ENCODE assay signal across 8 mouse cellular contexts in the genomic region with DNA sequence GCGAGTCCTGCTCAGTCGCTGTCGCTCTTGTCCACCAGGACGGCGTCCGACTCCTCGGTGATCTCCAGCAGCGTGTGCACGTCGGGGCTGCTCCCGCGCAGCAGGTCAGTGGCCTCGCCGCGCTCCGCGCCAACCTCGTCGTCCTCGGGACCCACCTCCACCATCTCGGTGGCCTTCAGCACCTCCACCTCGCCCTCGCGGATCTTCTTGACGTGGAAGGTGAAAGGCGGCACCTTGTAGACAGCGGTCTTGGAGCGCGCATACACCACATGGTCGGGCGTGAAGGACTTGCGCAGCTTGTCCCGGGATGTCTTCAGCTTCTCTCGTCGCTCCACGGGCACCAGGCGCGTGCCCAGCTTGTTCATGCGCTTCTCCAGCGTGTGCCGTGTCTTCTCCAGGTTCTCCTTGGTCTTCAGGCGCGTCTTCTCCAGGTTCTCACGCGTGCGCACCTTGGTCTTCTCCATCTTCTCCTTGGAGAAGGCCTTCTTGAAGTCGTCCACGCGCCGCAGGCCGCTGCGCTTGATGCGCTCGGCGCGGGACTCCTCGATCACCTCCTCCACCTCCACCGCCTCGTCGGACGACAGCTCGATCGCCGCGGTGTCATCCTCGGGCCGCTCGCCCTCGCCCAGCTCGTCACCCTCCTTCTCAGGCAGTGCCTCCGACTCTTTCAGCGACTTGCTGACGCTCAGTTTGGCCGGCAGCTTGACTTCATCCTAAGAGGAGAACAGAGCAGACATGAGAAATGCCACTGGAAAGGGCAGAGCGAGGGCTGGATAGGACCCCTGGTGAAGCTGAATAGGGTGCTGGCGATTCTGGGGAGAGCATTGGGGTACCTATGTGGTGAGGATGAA. TPM values are rescaled to one million over a fixed set of nuclear protein-coding genes. Genes with fewer than 3 reads are reported as not detected.
DNase-seq lines count a peak whose midpoint lies in the region; ATAC-seq and TF ChIP-seq lines count a peak whose summit lies in the region.

No protein-coding gene starts in this region.

- H3K9me3 ChIP-seq in heart, embryonic 12.5 days (replicated peaks), result no peaks in the 10 kb centered on the region
- H3K9me3 ChIP-seq in embryonic facial prominence, embryonic 10.5 days, result no peaks in the 10 kb centered on the region
- H3K9me3 ChIP-seq in hindbrain, embryonic 15.5 days, result no peaks in the 10 kb centered on the region
- H3K9me3 ChIP-seq in midbrain, postnatal 0 days (ENCODE audit: low read length), result no peaks in the 10 kb centered on the region

- TF ChIP-seq CTCF in midbrain, postnatal 0 days (IDR thresholded peaks at IDR 0.05), result no peak

- peaks cover 62% of the 10 kb centered on the region for H3K4me1 ChIP-seq in heart, embryonic 12.5 days (replicated peaks)
- H3K4me1 ChIP-seq in embryonic facial prominence, embryonic 10.5 days, result peaks cover 16% of the 10 kb centered on the region
- peaks cover 27% of the 10 kb centered on the region for H3K4me1 ChIP-seq in hindbrain, embryonic 15.5 days (replicated peaks)
- H3K4me1 ChIP-seq in midbrain, postnatal 0 days (ENCODE audit: insufficient read depth, low read length), result peaks cover 10% of the 10 kb centered on the region; the same call in 1 of the 2 replicates

- WGBS in heart, embryonic 12.5 days, result 31% methylated on average over 76 of the region's 76 CpGs
- 7% methylated on average over 76 of the region's 76 CpGs for WGBS in embryonic facial prominence, embryonic 10.5 days
- 8% methylated on average over 76 of the region's 76 CpGs for WGBS in hindbrain, embryonic 15.5 days
- 11% methylated on average over 76 of the region's 76 CpGs for WGBS in midbrain, postnatal 0 days

- H3K9ac ChIP-seq in heart, embryonic 12.5 days, result peak overlapping the region; percentile 44; the same call in 1 of the 2 replicates
- peak overlapping the region; percentile 27 for H3K9ac ChIP-seq in hindbrain, embryonic 15.5 days
- no peak overlapping the region for H3K9ac ChIP-seq in midbrain, postnatal 0 days (replicated peaks; ENCODE audit: low read length, poor library complexity, severe bottlenecking)

- H3K27ac ChIP-seq in heart, embryonic 12.5 days (ENCODE audit: poor library complexity, severe bottlenecking), result no peak overlapping the region
- no peak overlapping the region for H3K27ac ChIP-seq in embryonic facial prominence, embryonic 10.5 days (replicated peaks)
- H3K27ac ChIP-seq in hindbrain, embryonic 15.5 days (replicated peaks), result no peak overlapping the region
- H3K27ac ChIP-seq in midbrain, postnatal 0 days (ENCODE audit: low read depth, low read length), result no peak overlapping the region

- peak overlapping the region; percentile 42 for H3K4me2 ChIP-seq in heart, embryonic 12.5 days
- peak overlapping the region; percentile 60 for H3K4me2 ChIP-seq in hindbrain, embryonic 15.5 days
- peak overlapping the region; percentile 49 for H3K4me2 ChIP-seq in midbrain, postnatal 0 days (ENCODE audit: low read depth, low read length, poor library complexity, severe bottlenecking)

- peaks cover 52% of the 10 kb centered on the region for H3K36me3 ChIP-seq in heart, embryonic 12.5 days
- no peaks in the 10 kb centered on the region for H3K36me3 ChIP-seq in embryonic facial prominence, embryonic 10.5 days (replicated peaks)
- no peaks in the 10 kb centered on the region for H3K36me3 ChIP-seq in hindbrain, embryonic 15.5 days
- H3K36me3 ChIP-seq in midbrain, postnatal 0 days (ENCODE audit: insufficient read depth, low read length), result no peaks in the 10 kb centered on the region

- 0 out of 2 replicates have a peak, but pooled peaks cover 3% of the 10 kb centered on the region for H3K27me3 ChIP-seq in heart, embryonic 12.5 days (replicated peaks)
- H3K27me3 ChIP-seq in embryonic facial prominence, embryonic 10.5 days (replicated peaks; ENCODE audit: low read depth, poor library complexity, severe bottlenecking), result peaks cover 74% of the 10 kb centered on the region
- peaks cover 29% of the 10 kb centered on the region for H3K27me3 ChIP-seq in hindbrain, embryonic 15.5 days
- H3K27me3 ChIP-seq in midbrain, postnatal 0 days (ENCODE audit: insufficient read depth, low read length), result peaks cover 17% of the 10 kb centered on the region

- ATAC-seq in heart, embryonic 12.5 days (ENCODE audit: insufficient number of reproducible peaks, low FRiP score), result no peak
- no peak for ATAC-seq in hindbrain, embryonic 15.5 days (ENCODE audit: low FRiP score, low read depth)
- no peak for ATAC-seq in midbrain, postnatal 0 days (ENCODE audit: low FRiP score)

- DNase-seq in heart, postnatal 10 days, result no peak
- peak; percentile 40 for DNase-seq in embryonic facial prominence, embryonic 10.5 days (ENCODE audit: low spot score)
- no peak for DNase-seq in midbrain, postnatal 0 days (ENCODE audit: low spot score)
- no peak for DNase-seq in cerebellum, adult 9-11 months
- DNase-seq in right cerebral cortex, postnatal 14 days, result no peak
- no peak for DNase-seq in spleen, adult 18-20 months

- no peak overlapping the region for H3K4me3 ChIP-seq in heart, embryonic 12.5 days
- peak overlapping the region; percentile 51 for H3K4me3 ChIP-seq in embryonic facial prominence, embryonic 10.5 days
- H3K4me3 ChIP-seq in hindbrain, embryonic 15.5 days, result peak overlapping the region; percentile 33
- peak overlapping the region; percentile 31 for H3K4me3 ChIP-seq in midbrain, postnatal 0 days (ENCODE audit: low read depth, low read length)

- intact Hi-C loops in heart, postnatal 10 days (cut with DNase I), result loop anchor here (5.0 kb wide), 1 partner anchor 247 kb away; a partner anchor contains a TSS

RNA-seq across cellular contexts. Expression of a gene that starts 11.8 kb away (rescaled TPM):
- polyA plus RNA-seq in heart, embryonic 12.5 days (2016; fragmentation: Nextera tagmentation; extraction: Ambion mirVana), result 342 and 348 TPM in 2 replicates
- 100 to 1,000 TPM; 462 to 471 TPM for total RNA-seq in heart, postnatal 10 days (2021)
- polyA plus RNA-seq in embryonic facial prominence, embryonic 10.5 days (2016; fragmentation: Nextera tagmentation; extraction: Ambion mirVana), result 20.6 and 23.5 TPM in 2 replicates
- 47.2 and 50.1 TPM in 2 replicates for polyA plus RNA-seq in hindbrain, embryonic 15.5 days (2015; fragmentation: Nextera tagmentation; extraction: Ambion mirVana)
- total RNA-seq in midbrain, postnatal 0 days (2014; rRNA removed), result 24.8 and 26.0 TPM in 2 replicates
- polyA plus RNA-seq in midbrain, postnatal 0 days (2015; fragmentation: Nextera tagmentation; extraction: Ambion mirVana), result 46.0 and 47.5 TPM in 2 replicates

RNA-seq across cellular contexts. Expression of a gene that starts 19.5 kb away (rescaled TPM):
- 60.0 and 63.2 TPM in 2 replicates for polyA plus RNA-seq in heart, embryonic 12.5 days (2016; fragmentation: Nextera tagmentation; extraction: Ambion mirVana)
- total RNA-seq in heart, postnatal 10 days (2021), result 100 to 1,000 TPM; 110 to 117 TPM
- polyA plus RNA-seq in embryonic facial prominence, embryonic 10.5 days (2016; fragmentation: Nextera tagmentation; extraction: Ambion mirVana), result 22.5 and 22.8 TPM in 2 replicates
- polyA plus RNA-seq in hindbrain, embryonic 15.5 days (2015; fragmentation: Nextera tagmentation; extraction: Ambion mirVana), result 46.0 and 48.4 TPM in 2 replicates
- total RNA-seq in midbrain, postnatal 0 days (2014; rRNA removed), result 37.8 and 47.1 TPM in 2 replicates
- polyA plus RNA-seq in midbrain, postnatal 0 days (2015; fragmentation: Nextera tagmentation; extraction: Ambion mirVana), result 34.2 and 40.8 TPM in 2 replicates

RNA-seq across cellular contexts. Expression of a gene that starts 50.4 kb away (rescaled TPM):
- 70.0 and 71.4 TPM in 2 replicates for polyA plus RNA-seq in heart, embryonic 12.5 days (2016; fragmentation: Nextera tagmentation; extraction: Ambion mirVana)
- total RNA-seq in heart, postnatal 10 days (2021), result 10 to 100 TPM; 89.6 to 93.8 TPM
- polyA plus RNA-seq in embryonic facial prominence, embryonic 10.5 days (2016; fragmentation: Nextera tagmentation; extraction: Ambion mirVana), result 30.1 and 30.5 TPM in 2 replicates
- 147 and 157 TPM in 2 replicates for polyA plus RNA-seq in hindbrain, embryonic 15.5 days (2015; fragmentation: Nextera tagmentation; extraction: Ambion mirVana)
- total RNA-seq in midbrain, postnatal 0 days (2014; rRNA removed), result 242 and 247 TPM in 2 replicates
- 204 and 210 TPM in 2 replicates for polyA plus RNA-seq in midbrain, postnatal 0 days (2015; fragmentation: Nextera tagmentation; extraction: Ambion mirVana)
